Mouse (Mus musculus) spleen, adult 18-20 months (tissue): ENCODE results near the gene Zfp385a.
A peak's percentile ranks its signal among the peaks of the same experiment; 100 is the strongest.
"Not testable (repeated sequence)": the region's sequence is repeated elsewhere in the genome, so short reads cannot be mapped to it uniquely, and the experiment has no call there.

ENCODE experiments used
- DNase-seq, 2 experiments: peaks; one replicate each; pipeline ENCODE4 v3.0.0; 2022; ENCODE audit warnings: mixed read lengths in 2 of 2

The Zfp385a gene

GRCm38 (mm10) chr15:103284647-103285046, 55.2 kb downstream of the Zfp385a start:
- no peak for DNase-seq

GRCm38 (mm10) chr15:103284066-103284465, 55.8 kb downstream of the Zfp385a start:
- peak in 1 of 2 experiments; percentile 37 for DNase-seq

GRCm38 (mm10) chr15:103281465-103282205, 58.3 kb downstream of the Zfp385a start:
- DNase-seq: no peak

GRCm38 (mm10) chr15:103280817-103281464, 59.0 kb downstream of the Zfp385a start:
- DNase-seq: peak in 1 of 2 experiments; percentile 19

GRCm38 (mm10) chr15:103279750-103280149, 60.1 kb downstream of the Zfp385a start:
- peak in 1 of 2 experiments; percentile 40 for DNase-seq

- no peak for DNase-seq
Observed at GRCm38 (mm10) chr15:103277949-103278348, 61.9 kb downstream of the Zfp385a start.

GRCm38 (mm10) chr15:103275943-103276342, 64.0 kb downstream of the Zfp385a start:
- DNase-seq: not testable (repeated sequence)

GRCm38 (mm10) chr15:103272419-103273279, 67.2 kb downstream of the Zfp385a start, which contains the start of gene Copz1:
Gene Copz1 (plus strand): TSS chr15:103272714.
- peak; percentile 80 to 89 for DNase-seq

GRCm38 (mm10) chr15:103268903-103269302, 71.0 kb downstream of the Zfp385a start:
- DNase-seq: no peak

- no peak for DNase-seq
Observed at GRCm38 (mm10) chr15:103264794-103265193, 75.1 kb downstream of the Zfp385a start.
